Mouse (Mus musculus) cerebellum, adult 2 months (tissue): Measurements from ENCODE around the gene Sec24c.

Experiments used
- CTCF ChIP-seq: fragments of 200-500 bp; IDR thresholded peaks from 2 replicates; pipeline ENCODE4 v1.5.1; 2011; ENCODE audit warnings: low read depth, mild to moderate bottlenecking, control low read depth, low read length, moderate library complexity, borderline replicate concordance; ENCODE audit not compliant: insufficient read depth
- POLR2A ChIP-seq: fragments of 200-500 bp; IDR thresholded peaks from 2 replicates; pipeline ENCODE4 v1.6.1; 2011; ENCODE audit warnings: low read length, control low read depth, borderline replicate concordance; ENCODE audit not compliant: insufficient read depth

- TF ChIP-seq POLR2A (no peak), CTCF (no peak)
Observed at GRCm38 (mm10) chr14:20708239-20708638, 34.1 kb downstream of the Sec24c start.
